Mouse (Mus musculus) ES-Bruce4 (cell line): ENCODE data around the gene G430095P16Rik. TPM values are rescaled to one million over a fixed set of nuclear protein-coding genes. Genes with fewer than 3 reads are reported as not detected.

Experiments used
- H3K27ac ChIP-seq: 2 replicates; pipeline ENCODE4 v1.5.1; 2012; ENCODE audit warnings: low read length, inconsistent platforms; ENCODE audit not compliant: insufficient read depth
- H3K27me3 ChIP-seq: 2 replicates; pipeline ENCODE4 v1.6.1; 2012; ENCODE audit warnings: mild to moderate bottlenecking, low read length, inconsistent platforms; ENCODE audit not compliant: control insufficient read depth, poor library complexity, insufficient read depth, severe bottlenecking
- H3K36me3 ChIP-seq: 2 replicates; pipeline ENCODE4 v1.6.1; 2012; ENCODE audit warnings: inconsistent platforms, mild to moderate bottlenecking, low read length, moderate library complexity; ENCODE audit not compliant: control insufficient read depth, poor library complexity, insufficient read depth, severe bottlenecking
- H3K4me1 ChIP-seq: one replicate; pipeline ENCODE4 v1.8.1; 2011; ENCODE audit warnings: low read length; ENCODE audit not compliant: control insufficient read depth, insufficient read depth
- H3K4me3 ChIP-seq: 2 replicates; pipeline ENCODE4 v1.5.1; 2011; ENCODE audit warnings: low read depth, mild to moderate bottlenecking, low read length
- H3K9ac ChIP-seq: 2 replicates; pipeline ENCODE4 v1.6.1; 2012; ENCODE audit warnings: low read depth, mild to moderate bottlenecking, inconsistent platforms; ENCODE audit not compliant: poor library complexity, severe bottlenecking
- H3K9me3 ChIP-seq: replicated peaks from 2 replicates; pipeline ENCODE4 v1.6.1; 2012; ENCODE audit warnings: mild to moderate bottlenecking, low read length, inconsistent platforms; ENCODE audit not compliant: control insufficient read depth, poor library complexity, insufficient read depth, severe bottlenecking
- CTCF ChIP-seq: IDR thresholded peaks from one replicate; pipeline ENCODE4 v1.8.1; 2011; ENCODE audit warnings: low read depth, low read length
- EP300 ChIP-seq: IDR thresholded peaks from 2 replicates; pipeline ENCODE4 v1.6.1; 2011; ENCODE audit warnings: low read depth, low read length; ENCODE audit not compliant: insufficient read depth
- POLR2A ChIP-seq: IDR thresholded peaks from one replicate; pipeline ENCODE4 v1.8.1; 2011; ENCODE audit warnings: low read length; ENCODE audit not compliant: insufficient read depth
- polyA plus RNA-seq: library from polyadenylated mRNA; stranded (reverse); fragments of >200 nt; gene quantifications from 2 replicates; pipeline ENCODE4 v1.2.4, GENCODE M21; 2011; ENCODE audit warnings: low read depth; ENCODE audit not compliant: missing spikeins, insufficient read depth, insufficient read length

G430095P16Rik gene
- polyA plus RNA-seq, 1 experiment, result not detected

- H3K9ac ChIP-seq, result no peak overlapping the region
- no peaks in the 10 kb centered on the region for H3K27me3 ChIP-seq
- H3K36me3 ChIP-seq, result no peaks in the 10 kb centered on the region
- no peaks in the 10 kb centered on the region for H3K4me1 ChIP-seq
- H3K9me3 ChIP-seq, result no peaks in the 10 kb centered on the region
- no peak overlapping the region for H3K4me3 ChIP-seq
- TF ChIP-seq CTCF, result no peak
- no peak for TF ChIP-seq POLR2A
- no peak for TF ChIP-seq EP300
- no peak overlapping the region for H3K27ac ChIP-seq
Observed at GRCm38 (mm10) chr8:84714161-84714560, 8.6 kb upstream of the G430095P16Rik start.

GRCm38 (mm10) chr8:84715893-84716468 is 6.8 kb upstream of the G430095P16Rik start:
- H3K9me3 ChIP-seq, result no peaks in the 10 kb centered on the region
- no peaks in the 10 kb centered on the region for H3K4me1 ChIP-seq
- H3K27ac ChIP-seq, result no peak overlapping the region
- no peaks in the 10 kb centered on the region for H3K27me3 ChIP-seq
- H3K4me3 ChIP-seq, result peak overlapping the region; percentile 39
- no peak for TF ChIP-seq POLR2A
- TF ChIP-seq EP300, result no peak
- TF ChIP-seq CTCF, result no peak
- H3K36me3 ChIP-seq, result no peaks in the 10 kb centered on the region
- H3K9ac ChIP-seq, result peak overlapping the region; percentile 23; the same call in 1 of the 2 replicates

DNA sequence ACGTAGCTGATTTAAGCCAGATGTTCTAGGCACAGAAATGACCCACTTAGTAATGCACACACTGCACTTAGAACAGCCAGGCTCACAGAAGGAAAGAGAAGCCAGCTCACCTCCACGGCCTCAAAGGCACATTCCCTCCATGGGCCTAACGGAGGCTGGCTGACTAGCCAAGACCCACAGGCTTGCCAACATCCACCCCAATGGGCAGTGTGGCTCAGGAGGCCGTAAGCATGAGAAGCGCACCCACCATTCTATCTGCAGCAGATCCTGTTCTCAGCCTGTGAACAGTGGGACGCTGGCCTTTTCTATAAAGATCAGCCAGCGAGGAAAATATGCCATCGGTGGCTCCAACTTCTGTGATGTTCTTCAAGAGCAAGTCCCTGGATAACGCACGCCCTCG is 6.0 kb upstream of the G430095P16Rik start:
- Histone ChIP-seq H3K4me1 (no peaks in the 10 kb centered on the region), H3K27ac (no peak overlapping the region), H3K36me3 (no peaks in the 10 kb centered on the region)

DNA sequence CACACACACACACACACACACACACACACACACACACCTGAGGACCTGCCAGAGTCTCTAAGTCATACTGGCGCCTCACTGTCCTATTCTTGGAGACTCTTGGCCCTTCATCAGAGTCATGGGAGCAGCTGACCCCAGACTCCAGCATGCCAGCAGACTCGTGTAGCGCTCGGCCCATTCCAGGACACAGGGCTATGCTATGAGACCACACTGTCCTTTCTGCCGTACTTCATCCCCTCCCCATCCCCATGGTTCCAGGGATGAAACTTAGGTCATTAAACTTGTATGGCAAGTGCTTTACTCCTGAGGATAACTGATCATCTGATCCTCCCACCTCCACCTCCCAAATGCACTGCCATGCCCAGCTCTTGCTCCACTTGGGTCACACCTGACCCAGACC is 4.3 kb upstream of the G430095P16Rik start:
- Histone ChIP-seq H3K27me3 (no peaks in the 10 kb centered on the region), H3K27ac (no peak overlapping the region), H3K9me3 (no peaks in the 10 kb centered on the region), H3K9ac (no peak overlapping the region), H3K4me1 (peaks cover 10% of the 10 kb centered on the region), H3K36me3 (no peaks in the 10 kb centered on the region), H3K4me3 (no peak overlapping the region)
- no peak for TF ChIP-seq EP300
- no peak for TF ChIP-seq CTCF
- no peak for TF ChIP-seq POLR2A

More for the DNA sequence above, 6.0 kb upstream of the G430095P16Rik start:
- no peak for TF ChIP-seq EP300
- no peak for TF ChIP-seq CTCF
- TF ChIP-seq POLR2A, result no peak
- no peak overlapping the region for H3K9ac ChIP-seq
- H3K4me3 ChIP-seq, result no peak overlapping the region
- no peaks in the 10 kb centered on the region for H3K9me3 ChIP-seq
- no peaks in the 10 kb centered on the region for H3K27me3 ChIP-seq

- Histone ChIP-seq H3K27ac (no peak overlapping the region), H3K27me3 (no peaks in the 10 kb centered on the region), H3K4me1 (peaks cover 10% of the 10 kb centered on the region), H3K4me3 (no peak overlapping the region), H3K36me3 (no peaks in the 10 kb centered on the region), H3K9me3 (no peaks in the 10 kb centered on the region), H3K9ac (no peak overlapping the region)
- TF ChIP-seq CTCF (no peak), EP300 (no peak), POLR2A (no peak)
Observed at GRCm38 (mm10) chr8:84718959-84719690, 3.7 kb upstream of the G430095P16Rik start.

DNA sequence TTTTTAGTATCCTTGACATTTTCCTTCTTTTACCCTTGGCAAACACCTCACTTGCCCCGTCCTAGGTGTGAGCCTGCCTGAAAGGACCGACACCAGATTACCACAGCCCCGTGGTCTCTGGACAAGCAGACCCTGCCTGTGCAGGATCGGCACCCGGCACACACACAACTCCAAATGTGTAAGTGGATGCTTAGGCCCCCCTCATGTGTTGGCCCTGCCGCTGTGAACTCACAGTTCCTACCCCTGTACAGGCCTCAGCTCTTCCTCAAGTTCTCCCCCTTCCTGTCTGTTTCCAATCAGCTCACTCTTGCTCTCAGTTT is 317 bp upstream of the G430095P16Rik start:
- peak overlapping the region; percentile 15; the same call in 1 of the 2 replicates for H3K9ac ChIP-seq
- TF ChIP-seq POLR2A (no peak), EP300 (no peak), CTCF (no peak)
- no peak overlapping the region for H3K27ac ChIP-seq
- no peak overlapping the region for H3K4me3 ChIP-seq
- H3K27me3 ChIP-seq, result no peaks in the 10 kb centered on the region
- H3K36me3 ChIP-seq, result no peaks in the 10 kb centered on the region
- H3K9me3 ChIP-seq, result no peaks in the 10 kb centered on the region
- H3K4me1 ChIP-seq, result peaks cover 10% of the 10 kb centered on the region
